Mouse (Mus musculus): Measurements from ENCODE around the gene Vps37b. TPM values are rescaled to one million over a fixed set of nuclear protein-coding genes. Genes with fewer than 3 reads are reported as not detected.
"Not testable (repeated sequence)": the region's sequence is repeated elsewhere in the genome, so short reads cannot be mapped to it uniquely, and the experiment has no call there.

Gene Vps37b
- 75.2 and 101 TPM in 2 replicates for total RNA-seq (2021)
- long read RNA-seq, transcript Vps37b-201 (4 exons, 2,522 nt), result major isoform, 139 of 191 reads
- long read RNA-seq, partial matches to known transcripts, result 2 of 191 reads
- long read RNA-seq, other reads (novel, unspliced or antisense), result 50 of 191 reads

GRCm38 (mm10) chr5:124032001-124032508, at the start of gene Vps37b:
Gene Vps37b (minus strand): TSS chr5:124032270.
- peak; percentile 94 for DNase-seq

GRCm38 (mm10) chr5:124079880-124080279, 47.8 kb upstream of the Vps37b start:
- no peak for DNase-seq

GRCm38 (mm10) chr5:124078794-124079416, 46.8 kb upstream of the Vps37b start:
- DNase-seq, result no peak

- no peak for DNase-seq
These were observed 45.9 kb upstream of the Vps37b start for GRCm38 (mm10) chr5:124077856-124078460.

GRCm38 (mm10) chr5:124077241-124077640, 45.2 kb upstream of the Vps37b start:
- no peak for DNase-seq

- no peak for DNase-seq
These were observed 44.5 kb upstream of the Vps37b start for GRCm38 (mm10) chr5:124076559-124076958.

- DNase-seq, result no peak
These were observed 43.6 kb upstream of the Vps37b start for GRCm38 (mm10) chr5:124075716-124076115.

- DNase-seq, result no peak
These were observed 42.8 kb upstream of the Vps37b start for GRCm38 (mm10) chr5:124074845-124075307.

- DNase-seq, result no peak
These were observed 41.6 kb upstream of the Vps37b start for GRCm38 (mm10) chr5:124073682-124074081.

GRCm38 (mm10) chr5:124069657-124070056, 37.6 kb upstream of the Vps37b start:
- DNase-seq, result no peak

GRCm38 (mm10) chr5:124062037-124062824, 30.2 kb upstream of the Vps37b start:
- DNase-seq, result no peak

- no peak for DNase-seq
These were observed 27.6 kb upstream of the Vps37b start for GRCm38 (mm10) chr5:124059677-124060076.

- no peak for DNase-seq
These were observed 26.7 kb upstream of the Vps37b start for GRCm38 (mm10) chr5:124058749-124059148.

GRCm38 (mm10) chr5:124056956-124057355, 24.9 kb upstream of the Vps37b start:
- no peak for DNase-seq

GRCm38 (mm10) chr5:124056219-124056618, 24.1 kb upstream of the Vps37b start:
- no peak for DNase-seq

- not testable (repeated sequence) for DNase-seq
These were observed 20.6 kb upstream of the Vps37b start for GRCm38 (mm10) chr5:124052641-124053040.

- DNase-seq, result peak; percentile 25
These were observed 19.9 kb upstream of the Vps37b start for GRCm38 (mm10) chr5:124051899-124052491.

- no peak for DNase-seq
These were observed 18.3 kb upstream of the Vps37b start for GRCm38 (mm10) chr5:124050095-124051050.

GRCm38 (mm10) chr5:124049249-124050045, 17.4 kb upstream of the Vps37b start:
- no peak for DNase-seq

GRCm38 (mm10) chr5:124046741-124047401, 14.8 kb upstream of the Vps37b start:
- DNase-seq, result peak; percentile 42
